Mouse (Mus musculus) urinary bladder, postnatal 14 days (tissue): Measurements from ENCODE around the gene Slc17a5.

ENCODE experiments used
- DNase-seq: peaks from one replicate; pipeline ENCODE4 v3.0.0; 2021; ENCODE audit warnings: low spot score

The Slc17a5 gene

DNA sequence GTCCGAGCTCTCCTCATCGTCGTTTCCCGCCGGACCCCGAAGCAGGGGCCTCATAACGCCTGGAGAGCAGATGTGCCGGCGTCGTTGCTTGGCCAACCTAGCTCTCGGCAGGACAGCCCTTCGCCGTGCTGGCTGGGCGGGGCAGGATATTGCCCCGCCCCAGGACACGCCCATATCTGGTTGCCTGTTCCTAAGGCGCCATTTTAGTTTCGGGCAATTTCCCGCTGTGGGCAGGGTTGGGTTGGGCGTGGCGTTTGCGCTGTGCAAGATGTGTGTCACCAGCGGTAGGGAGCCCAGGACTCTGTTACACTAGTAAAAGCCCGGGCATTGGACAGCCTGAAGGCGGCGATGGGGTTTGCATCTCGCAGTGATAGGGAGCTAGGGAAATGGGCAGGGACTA lies at the start of gene Slc17a5:
Gene Slc17a5, minus strand, starts transcription at position 128 of the 400 bp plus-strand sequence.
- DNase-seq = peak; percentile 93

DNA sequence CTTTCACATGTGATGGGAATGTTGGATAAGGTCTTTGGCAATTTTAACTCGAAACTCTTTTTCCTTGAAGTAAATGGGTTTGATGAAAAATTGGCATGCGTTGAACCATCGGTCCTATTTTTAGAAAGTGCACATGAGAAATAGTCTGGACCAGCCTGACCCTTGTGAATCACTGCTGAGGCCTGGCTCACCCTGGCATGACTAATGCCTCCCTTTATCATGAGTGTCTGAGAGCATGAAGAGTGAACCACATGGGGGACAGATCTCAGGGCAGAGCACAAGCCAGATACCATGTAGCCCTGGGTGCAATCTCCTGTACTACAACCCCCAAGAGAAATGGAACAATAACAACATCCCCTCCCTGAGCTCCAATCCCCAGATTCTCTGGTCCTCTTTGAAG lies 46.1 kb upstream of the Slc17a5 start:
- DNase-seq = no peak

DNA sequence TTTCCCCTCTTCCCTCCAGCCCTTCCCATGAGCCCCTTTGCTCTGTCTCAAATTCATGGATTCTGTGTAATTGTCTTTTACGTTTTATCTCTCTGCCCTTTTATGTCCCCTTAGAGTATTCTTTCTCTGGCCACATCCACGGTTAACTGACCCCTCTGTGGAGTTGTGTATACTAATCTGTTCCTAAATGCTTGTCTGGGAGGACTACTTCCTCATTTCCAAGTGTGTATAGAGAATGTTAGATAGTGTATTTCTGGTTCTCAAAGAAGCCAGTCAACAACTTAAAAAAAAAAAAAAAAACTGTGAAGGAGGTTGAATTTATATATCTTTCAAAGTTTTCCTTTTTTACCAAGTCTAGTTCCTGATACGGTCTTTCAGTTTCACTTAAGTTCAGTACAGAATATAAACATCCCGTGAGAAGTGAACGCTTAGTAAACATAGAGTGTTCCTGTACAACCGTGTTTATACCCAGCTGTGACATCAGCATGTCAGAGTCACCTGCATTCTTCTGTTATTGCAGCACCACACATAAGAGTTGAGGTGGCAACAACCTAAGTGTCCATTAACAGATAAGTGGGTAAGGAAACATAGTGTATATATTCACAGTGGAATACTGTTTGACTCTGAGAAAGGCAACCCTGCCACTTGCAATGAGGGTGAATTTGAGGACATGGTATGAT lies 44.1 kb upstream of the Slc17a5 start:
- no peak for DNase-seq

DNA sequence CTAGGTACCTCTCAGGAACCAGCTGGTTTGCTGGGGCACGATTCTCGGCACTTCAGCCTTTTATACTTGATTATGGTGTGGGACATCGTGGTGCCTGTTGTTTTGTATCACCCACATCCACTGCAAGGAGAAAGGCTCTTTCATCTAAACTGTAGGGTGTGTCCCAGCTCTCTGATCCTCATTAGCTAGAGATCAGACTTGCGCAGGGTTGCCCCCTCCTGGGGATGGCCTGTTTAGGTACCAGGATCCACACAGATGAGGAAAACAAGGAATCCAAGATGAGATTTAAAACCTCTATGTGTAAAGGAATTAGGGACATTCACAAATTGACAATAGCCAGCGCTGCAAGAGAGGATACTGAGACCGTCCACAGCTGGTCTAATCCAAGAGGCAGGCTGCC lies 42.1 kb upstream of the Slc17a5 start:
- peak; percentile 24 for DNase-seq

DNA sequence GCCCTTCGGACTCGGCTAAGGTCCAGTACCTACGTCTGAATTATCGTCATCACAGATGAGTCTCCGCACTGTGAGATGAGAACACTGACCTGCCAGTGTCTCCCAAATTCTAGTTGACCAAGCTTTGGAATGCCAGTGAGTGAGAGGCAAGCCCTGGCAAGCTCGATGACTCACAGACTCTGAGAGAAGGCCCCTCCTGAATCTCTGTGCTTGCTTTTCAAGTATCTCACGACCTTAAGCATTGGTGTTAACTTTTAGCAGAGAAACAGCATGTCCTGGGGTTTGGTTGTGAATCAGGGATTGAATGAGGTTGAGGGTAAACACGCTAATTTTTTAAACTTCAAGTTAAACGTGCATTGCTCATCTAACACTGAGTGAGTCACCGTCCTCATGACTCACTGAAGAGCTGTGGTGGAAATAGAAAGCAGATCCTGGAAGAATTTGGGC lies 35.5 kb upstream of the Slc17a5 start:
- DNase-seq = peak; percentile 71

DNA sequence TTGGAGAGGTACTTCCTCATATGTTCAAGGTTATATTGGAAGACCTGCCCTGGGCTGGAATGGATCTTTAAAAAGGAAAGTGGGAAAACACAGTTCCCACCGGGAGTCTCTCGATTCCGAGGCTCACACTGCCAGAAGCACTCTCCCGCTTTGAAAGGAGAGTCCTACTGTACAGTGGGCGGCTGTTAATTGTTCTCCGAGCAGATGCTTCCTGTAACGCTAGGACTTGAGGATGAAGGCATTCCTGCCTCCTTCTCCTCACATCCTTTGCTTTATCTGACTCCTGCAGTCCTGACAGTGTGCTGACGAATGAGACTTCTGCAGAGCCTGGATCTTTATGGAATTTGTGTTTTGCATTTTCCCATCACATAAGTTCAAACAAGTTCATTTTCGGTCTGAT lies 31.4 kb upstream of the Slc17a5 start:
- no peak for DNase-seq

DNA sequence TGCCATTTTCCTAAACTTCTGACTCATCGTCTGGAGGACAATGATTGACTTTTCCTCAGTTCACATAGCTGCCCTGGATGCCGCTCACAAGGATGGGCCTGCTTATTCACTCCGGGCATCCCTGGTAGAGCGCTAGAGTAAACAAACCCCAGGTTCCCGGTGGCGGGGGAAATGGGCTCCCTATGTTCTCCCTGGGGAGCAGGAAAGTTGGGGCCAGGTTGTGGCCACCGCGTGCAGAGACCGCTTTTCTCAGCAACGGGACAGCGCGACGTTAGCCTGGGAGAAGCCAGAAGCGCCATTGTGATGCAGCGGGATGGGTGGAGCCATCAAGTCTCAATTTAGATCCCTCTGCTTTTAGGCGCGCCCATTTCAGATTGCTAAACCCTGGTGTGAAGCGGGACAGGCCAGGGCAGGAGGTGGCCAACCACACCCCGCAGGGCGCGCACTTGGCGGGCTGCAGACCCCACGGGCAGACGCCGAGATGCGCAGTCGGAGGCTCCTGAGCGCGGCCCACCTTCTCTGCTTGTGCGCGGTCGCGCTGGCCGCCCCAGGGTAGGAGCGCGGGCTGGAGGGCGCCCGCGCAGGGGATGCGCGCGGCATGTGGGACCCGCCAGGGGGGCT lies 27.7 kb upstream of the Slc17a5 start, which contains the start of gene Cd109:
Gene Cd109, plus strand, starts transcription at position 146 of the 621 bp plus-strand sequence.
- peak; percentile 42 for DNase-seq

DNA sequence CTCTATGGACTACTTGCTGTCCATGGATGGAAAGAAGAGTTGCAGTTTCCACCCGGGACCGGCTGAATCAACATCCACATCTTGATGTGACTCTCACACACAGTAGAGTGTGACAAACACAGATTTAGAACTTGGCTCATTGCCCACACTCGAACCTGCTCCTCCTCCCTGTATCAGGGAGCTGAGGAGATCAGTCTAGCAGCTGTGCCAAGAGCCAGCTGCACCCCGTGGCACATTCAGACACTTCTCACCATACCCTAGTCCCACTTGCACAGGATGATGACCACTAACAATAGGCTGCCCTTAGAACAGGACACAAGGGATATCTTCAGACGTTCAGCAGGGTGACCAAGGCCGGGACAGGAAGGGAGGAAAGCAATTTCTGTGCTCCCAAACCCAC lies 26.4 kb upstream of the Slc17a5 start:
- DNase-seq = peak; percentile 22

DNA sequence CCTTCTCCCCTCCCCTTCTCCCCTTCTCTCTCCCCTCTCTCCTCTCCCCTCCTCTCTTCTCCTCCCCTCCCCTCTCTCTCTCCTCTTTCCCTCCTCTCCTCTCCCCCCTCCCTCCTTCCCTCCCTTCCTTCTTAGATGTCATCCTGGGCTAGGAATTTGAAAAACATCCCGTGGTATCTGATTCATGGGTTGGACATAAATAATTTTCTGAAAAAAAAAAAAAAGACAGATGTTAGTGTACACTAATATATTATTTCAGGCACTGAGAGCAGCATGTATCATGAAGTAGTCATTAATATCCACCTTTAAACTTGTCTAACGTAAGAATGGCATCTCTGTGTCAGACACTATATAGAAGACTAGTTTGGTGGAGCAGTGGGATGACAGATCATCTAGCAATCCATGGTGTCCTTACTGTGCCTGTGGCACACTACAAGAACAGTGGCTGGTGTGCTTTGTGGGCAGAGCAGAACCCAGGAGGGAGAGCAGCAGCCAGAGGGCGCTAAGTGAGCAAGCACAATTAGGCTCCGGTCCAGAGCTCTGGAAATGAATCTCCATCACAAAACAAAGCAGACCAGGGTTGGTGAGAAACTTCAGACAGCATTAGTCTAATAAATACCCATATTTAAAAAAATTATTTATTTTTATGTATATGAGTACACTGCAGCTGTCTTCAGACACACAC lies 13.3 kb upstream of the Slc17a5 start:
- DNase-seq = peak; percentile 48

DNA sequence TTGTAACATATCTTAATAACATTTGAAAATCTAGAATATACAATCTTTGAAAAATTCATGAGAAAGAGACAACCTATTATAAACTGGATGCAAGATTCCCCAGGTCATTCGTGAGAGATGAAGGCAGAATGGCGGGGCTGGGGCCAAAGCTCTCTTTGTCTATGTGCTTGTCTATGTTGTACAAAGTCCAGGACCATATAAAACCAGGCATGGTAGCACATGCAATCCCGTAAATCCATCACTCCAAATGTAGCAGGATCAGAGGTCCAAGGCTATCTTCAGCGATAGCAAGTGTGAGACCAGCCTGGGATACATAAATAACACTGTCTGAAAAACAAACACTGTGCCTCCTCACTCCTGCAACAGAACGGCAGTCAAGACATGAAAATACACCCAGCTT lies 12.1 kb upstream of the Slc17a5 start:
- no peak for DNase-seq

DNA sequence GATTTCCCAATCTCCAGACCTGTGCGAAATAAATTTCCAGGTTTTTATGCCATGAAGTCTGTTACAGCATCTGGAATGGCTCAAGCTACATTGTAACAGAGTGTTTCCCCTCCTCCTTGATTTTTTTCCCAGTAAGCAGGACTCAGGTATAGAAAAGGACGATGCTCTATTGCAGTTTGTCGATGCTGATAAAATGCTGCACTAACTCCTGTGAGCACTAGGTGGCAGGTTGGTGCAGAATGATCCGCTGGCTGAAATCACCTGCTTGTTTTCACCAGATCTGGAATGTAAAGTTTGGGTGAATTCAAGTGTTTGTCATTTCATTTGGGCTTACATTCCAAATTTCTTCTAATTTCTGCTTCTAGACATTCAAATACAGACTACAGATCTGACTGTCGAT lies 9.0 kb upstream of the Slc17a5 start:
- DNase-seq = peak; percentile 52

DNA sequence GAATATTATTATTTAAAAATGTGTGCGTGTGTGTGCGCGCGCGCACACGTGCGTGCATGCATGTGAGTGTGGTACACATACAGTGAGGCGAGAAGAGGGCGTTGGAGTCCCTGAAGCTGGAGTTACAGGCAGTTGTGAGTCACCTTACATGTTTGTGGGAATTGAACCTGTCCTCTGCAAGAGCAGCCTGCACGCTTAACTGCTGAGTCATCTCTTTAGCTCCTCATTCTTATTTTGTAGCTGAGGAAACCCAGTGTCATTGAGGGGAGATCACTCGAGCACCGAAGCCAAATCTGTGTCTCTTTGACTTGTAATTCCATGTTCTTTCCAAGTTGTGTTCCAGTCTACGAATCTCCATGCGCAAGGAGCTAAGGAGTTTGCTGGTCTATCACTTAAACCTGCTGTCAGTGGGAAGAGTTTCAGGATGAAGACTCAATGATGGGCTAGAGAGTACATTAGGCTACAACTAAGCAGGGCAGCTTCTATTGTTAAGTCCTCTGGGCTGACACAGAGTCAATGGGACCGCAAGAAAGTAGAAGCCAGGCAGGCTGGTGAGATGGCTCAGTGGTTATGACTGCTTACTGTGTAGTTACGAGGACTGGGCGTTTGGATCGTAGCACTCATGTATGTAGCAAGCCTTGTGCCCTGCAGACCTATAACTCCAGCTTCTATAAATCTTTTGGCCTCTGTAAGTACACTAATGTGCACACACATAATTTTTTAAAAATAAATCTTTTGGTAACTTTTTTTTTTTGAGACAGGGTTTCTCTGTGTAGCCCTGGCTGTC lies 8.1 kb upstream of the Slc17a5 start:
- no peak for DNase-seq

DNA sequence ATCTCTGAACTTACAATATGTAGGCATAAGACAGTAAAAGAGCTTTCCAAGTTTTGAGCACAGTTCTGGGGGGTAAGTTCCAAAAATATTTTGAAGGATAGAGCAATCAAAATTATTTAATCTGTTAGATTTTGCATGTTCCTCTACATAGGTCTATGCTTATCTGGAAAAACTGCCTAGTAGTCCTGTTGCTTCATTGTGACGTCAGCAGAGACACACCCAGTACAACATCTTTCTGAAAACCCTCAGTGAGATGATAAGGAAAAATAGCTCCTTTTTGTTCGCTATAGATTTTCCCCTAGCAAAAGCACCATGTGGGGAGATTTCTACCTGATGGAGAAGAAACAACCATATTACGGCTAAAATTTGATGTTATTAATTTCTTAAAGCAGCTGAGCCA lies 7.4 kb upstream of the Slc17a5 start:
- DNase-seq = no peak

DNA sequence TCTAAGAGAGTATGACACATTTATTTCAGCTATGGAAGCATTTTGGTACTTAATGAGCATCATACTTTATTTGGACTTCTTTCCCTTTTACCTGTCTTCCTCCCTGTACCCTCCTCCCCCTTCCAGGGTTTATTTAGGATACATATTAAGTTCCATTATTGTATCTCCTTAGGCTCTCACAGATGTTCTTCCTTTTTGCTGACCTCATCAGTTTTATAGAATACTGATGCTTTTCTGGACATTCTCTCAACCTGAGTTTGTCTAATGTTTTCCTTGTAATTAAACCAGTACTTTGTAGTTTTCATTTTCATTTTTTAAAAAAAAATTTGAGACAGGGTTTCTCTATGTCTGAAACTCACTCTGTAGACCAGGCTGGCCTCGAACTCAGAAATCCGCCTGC lies 2.6 kb upstream of the Slc17a5 start:
- DNase-seq = no peak

DNA sequence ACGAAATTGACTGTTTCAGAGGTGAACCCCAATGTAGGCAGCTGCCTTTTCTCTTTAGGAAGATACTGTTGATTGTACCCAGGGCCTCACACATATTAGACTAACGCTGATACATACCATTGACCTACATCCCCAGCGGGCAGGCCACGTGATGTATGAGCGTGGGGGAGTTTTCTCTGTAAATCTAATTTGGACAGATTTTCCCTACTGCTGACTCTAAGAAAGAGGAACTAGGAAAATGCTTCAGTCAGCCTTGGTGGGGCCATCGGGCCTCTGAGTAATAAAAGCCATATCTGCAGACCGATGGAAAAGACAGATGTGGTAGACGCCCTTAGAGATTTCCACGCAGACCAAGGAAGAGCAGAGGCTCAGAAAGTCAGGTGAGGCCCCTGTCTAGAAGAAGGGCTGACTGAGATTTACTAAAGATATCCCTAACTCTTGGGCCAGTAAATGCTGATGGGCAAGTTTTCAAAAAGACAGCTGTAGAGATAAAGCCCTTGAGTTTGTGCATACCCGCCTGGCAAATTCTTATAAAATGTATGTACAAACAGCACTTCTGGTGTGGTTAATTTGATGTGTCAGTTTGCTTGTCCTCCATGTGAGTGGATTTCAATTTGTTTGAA lies 681 bp upstream of the Slc17a5 start:
- peak; percentile 17 for DNase-seq

DNA sequence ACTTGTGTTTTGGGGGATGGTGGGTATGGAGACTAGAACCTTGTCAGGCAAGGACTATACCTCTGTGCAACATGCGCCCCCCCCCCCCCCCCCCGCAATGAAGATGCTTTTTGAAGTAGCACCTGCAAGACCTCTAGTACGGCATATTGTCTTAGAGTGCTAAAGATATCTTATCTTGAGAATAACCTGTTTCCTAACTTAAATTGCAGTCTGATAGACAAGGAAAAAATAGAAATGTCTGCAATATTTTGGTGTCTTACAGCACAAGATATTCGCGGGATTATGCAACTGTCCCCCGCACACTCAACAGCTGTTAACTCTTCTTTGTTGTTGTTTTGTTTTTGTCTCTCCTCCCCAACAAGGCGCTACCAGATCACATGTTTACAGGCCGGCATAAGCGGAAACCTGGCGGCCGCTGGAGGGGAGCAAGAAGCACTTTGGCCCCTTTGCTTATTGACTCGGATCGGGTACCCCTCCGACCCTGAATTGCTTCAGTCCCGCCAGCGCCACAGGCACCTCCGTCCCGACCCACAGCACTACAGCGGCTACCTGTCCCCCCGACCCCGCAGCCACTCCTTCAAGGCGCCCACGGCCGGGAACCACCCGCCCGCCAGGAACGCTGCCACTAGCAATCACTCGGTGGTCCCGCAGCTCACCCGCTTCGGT lies 490 bp downstream of the Slc17a5 start:
- DNase-seq = peak; percentile 28

DNA sequence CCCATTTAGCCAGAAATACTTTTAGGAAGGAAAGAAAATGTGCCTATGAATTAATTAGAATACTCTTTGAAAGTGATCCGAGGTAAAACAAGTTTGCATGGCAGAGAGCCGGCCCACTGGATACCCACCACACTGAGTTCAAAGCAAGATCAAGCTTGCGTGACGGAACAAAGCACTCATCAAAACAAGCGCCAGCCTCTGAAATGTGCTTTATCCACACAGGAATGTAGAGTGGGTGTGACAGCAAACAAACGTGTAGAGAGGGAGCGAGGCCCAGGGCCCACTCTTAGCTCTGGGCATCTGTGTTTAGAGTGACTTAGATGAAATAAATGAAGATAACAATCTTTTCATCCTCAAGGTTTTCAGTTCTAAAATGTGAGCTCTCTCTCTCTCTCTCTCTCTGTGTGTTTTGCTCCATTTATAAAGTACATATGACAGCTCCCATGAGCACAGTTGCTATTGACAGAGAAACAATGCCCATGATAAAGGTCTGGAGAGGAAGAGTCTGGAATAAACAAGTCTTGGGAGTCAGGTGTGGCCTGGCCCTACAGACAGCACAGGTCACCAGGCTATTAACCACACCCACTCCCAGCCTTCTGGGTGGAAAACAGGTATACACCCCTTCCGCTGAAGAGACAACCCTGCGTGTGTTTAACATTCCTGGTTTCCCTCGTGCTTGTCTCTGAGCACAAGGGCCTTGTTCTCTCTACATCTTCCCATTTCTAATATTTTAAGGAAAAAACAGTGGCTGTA lies 8.0 kb downstream of the Slc17a5 start:
- DNase-seq = no peak

DNA sequence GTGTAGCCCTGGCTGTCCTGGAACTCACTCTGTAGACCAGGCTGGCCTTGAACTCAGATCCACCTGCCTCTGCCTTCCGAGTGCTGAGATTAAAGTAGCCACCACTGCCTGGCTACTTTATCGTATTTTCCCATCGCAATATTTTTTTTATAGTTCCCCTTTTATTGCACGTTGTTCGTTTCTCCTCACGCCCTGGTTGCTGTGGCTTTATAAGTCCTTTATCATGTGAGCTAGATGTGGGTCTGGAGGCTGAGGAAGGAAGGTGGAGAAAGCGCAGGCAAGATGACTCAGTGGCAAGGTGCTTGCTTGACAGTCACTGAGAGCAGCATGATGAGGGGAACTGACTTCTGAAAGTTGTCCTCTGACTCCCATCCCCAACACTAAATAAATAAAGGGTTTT lies 9.0 kb downstream of the Slc17a5 start:
- no peak for DNase-seq

DNA sequence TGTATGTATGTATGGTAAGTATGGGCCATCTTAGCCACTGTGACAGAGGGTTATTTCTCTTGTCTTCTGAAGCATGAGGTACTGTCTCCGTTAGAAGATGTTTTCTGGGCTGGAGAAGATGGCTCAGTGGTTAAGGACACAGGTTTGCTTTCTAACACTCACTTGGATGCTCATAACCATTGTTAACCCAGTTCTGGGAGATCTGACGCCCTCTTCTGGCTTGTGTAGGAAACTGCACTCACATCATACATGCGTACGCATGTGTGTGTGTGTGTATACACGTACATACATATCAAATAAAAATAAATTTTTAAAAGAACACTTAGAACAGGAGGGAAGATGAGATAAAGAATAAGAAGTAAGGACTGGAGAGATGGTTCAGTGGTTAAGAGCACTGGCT lies 11.4 kb downstream of the Slc17a5 start:
- no peak for DNase-seq

DNA sequence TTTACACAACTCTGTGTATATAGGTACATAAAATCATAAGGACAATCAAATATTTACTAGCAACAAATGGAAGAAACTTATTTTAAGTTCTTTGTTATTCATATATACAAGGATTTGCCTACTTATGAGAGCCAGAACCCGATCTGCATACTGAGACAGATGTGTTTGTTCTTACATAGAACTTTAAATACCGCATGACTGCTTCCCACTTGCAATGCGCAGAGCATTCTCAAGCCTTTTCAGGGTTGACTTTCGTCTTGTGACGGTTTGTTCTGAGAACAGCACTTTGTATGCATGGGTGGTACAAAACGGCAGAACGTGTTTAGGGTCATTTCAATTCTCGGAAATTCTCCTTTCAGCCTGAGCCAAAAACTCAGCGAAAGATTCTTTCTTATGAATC lies 17.9 kb downstream of the Slc17a5 start:
- no peak for DNase-seq

DNA sequence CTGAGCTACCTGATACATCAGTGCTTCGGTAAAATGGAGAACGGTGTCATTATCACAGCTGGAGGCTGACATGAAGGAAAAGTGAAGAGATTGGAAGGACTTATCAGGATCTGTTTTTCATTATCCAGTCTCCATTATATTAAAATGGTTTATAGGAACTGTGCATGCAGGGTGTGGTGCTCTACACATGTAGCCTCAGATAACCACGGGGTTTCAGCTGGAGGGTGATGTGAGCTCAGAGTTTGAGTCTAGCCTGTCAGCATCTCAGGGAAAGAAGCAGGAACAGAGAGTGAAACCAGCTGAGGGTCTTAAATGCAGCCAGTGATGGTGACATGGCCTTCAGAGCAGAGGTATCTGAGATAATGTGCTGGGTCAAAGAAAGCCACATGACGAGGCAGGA lies 28.4 kb downstream of the Slc17a5 start:
- no peak for DNase-seq
